Mouse (Mus musculus) limb, embryonic 10.5 days (tissue): ENCODE data around the gene Znrd1as. TPM values are rescaled to one million over a fixed set of nuclear protein-coding genes. Genes with fewer than 3 reads are reported as not detected.

Source experiments
- DNase-seq: peaks from one replicate; pipeline ENCODE4 v3.0.0-alpha.2; 2017; ENCODE audit warnings: low spot score
- H3K27ac ChIP-seq: fragments of 300-500 bp; sonication (generic); 2 replicates; pipeline ENCODE4 v1.5.1; 2016; ENCODE audit warnings: mild to moderate bottlenecking
- H3K27me3 ChIP-seq: fragments of 300-500 bp; sonication (generic); 2 replicates; pipeline ENCODE4 v1.6.1; 2016; ENCODE audit warnings: low read depth, mild to moderate bottlenecking; ENCODE audit not compliant: poor library complexity, severe bottlenecking
- H3K36me3 ChIP-seq: fragments of 300-500 bp; sonication (generic); 2 replicates; pipeline ENCODE4 v1.6.1; 2016; ENCODE audit warnings: mild to moderate bottlenecking, moderate library complexity
- H3K4me1 ChIP-seq: fragments of 300-500 bp; sonication (generic); 2 replicates; pipeline ENCODE4 v1.6.1; 2016
- H3K4me3 ChIP-seq: fragments of 300-500 bp; sonication (generic); 2 replicates; pipeline ENCODE4 v1.5.1; 2016; ENCODE audit warnings: mild to moderate bottlenecking, moderate library complexity
- H3K9me3 ChIP-seq: fragments of 300-500 bp; sonication (generic); replicated peaks from 2 replicates; pipeline ENCODE4 v1.6.1; 2016; ENCODE audit warnings: mild to moderate bottlenecking
- WGBS: fragments of 180-500 bp; shearing (Covaris S2); methylation state at CpG from one replicate; pipeline ENCODE4 v1.1.7; 2016; 5-methylcytosine and 5-hydroxymethylcytosine counted together
- polyA plus RNA-seq: library from polyadenylated mRNA; unstranded; fragments of >200 nt; fragmentation: Nextera tagmentation; extraction: Ambion mirVana; gene quantifications from 2 replicates; pipeline ENCODE4 v1.2.1, GENCODE M21; 2016

Gene Znrd1as
- polyA plus RNA-seq, 1 experiment from 2014 or later: 9.5 TPM

- Histone ChIP-seq H3K4me3 (no peak overlapping the region), H3K27ac (no peak overlapping the region), H3K9me3 (no peaks in the 10 kb centered on the region), H3K36me3 (no peaks in the 10 kb centered on the region), H3K4me1 (peaks cover 8% of the 10 kb centered on the region), H3K27me3 (peaks cover 35% of the 10 kb centered on the region)
- 87% methylated on average over 2 of the region's 2 CpGs for WGBS
- no peak for DNase-seq
Measured at GRCm38 (mm10) chr17:36938056-36938455, 20.3 kb upstream of the Znrd1as start.

- H3K9me3 ChIP-seq: no peaks in the 10 kb centered on the region
- H3K36me3 ChIP-seq: no peaks in the 10 kb centered on the region
- DNase-seq: no peak
- H3K4me1 ChIP-seq: peaks cover 33% of the 10 kb centered on the region
- peak overlapping the region; percentile 54 for H3K4me3 ChIP-seq
- 56% methylated on average over 10 of the region's 10 CpGs for WGBS
- H3K27me3 ChIP-seq: peaks cover 76% of the 10 kb centered on the region
- H3K27ac ChIP-seq: no peak overlapping the region
Measured at GRCm38 (mm10) chr17:36942391-36942790, 16.0 kb upstream of the Znrd1as start.

DNA sequence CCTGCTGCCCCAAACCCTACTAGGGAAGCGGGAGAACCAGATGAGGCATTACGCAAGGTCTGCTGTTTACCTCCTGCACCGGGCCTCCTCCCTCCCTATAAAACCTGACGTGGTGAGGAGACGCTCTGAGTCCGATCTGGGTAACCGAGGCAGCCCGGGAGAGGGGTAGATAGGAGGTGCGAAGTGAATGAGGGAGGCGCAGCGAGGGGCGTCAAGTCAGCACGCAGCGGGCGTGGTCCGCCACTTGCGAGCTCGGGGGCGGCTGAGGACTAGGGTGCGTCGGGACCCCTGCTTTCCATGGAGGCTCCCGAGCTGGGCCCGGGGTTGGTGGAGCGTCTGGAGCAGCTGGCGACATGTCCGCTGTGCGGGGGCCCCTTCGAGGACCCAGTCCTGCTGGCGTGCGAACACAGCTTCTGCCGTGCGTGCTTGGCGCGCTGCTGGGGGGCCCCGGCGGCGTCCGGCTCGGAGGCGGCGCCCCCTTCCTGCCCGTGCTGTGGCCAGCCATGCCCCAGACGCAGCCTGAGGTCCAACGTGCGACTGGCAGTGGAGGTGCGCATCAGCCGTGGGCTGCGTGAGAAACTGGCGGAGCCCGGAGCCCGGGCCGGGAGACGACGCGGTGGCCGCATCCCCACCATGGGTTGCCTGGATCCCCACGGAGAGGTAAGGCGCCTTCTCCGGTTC, 15.5 kb upstream of the Znrd1as start, which contains the start of gene Rnf39:
Rnf39 (plus strand) TSS at position 128 of the 681 bp plus-strand sequence.
- Histone ChIP-seq H3K36me3 (no peaks in the 10 kb centered on the region), H3K9me3 (no peaks in the 10 kb centered on the region), H3K4me3 (peak within 1 kb of the TSS; percentile 54), H3K27me3 (peaks cover 79% of the 10 kb centered on the region), H3K27ac (peak within 1 kb of the TSS; percentile 54), H3K4me1 (peaks cover 37% of the 10 kb centered on the region)
- WGBS: 1% methylated on average over 58 of the region's 59 CpGs
- peak; percentile 52 for DNase-seq

- H3K4me1 ChIP-seq: peaks cover 37% of the 10 kb centered on the region
- no peak overlapping the region for H3K27ac ChIP-seq
- H3K36me3 ChIP-seq: peaks cover 6% of the 10 kb centered on the region
- H3K27me3 ChIP-seq: peaks cover 84% of the 10 kb centered on the region
- no peaks in the 10 kb centered on the region for H3K9me3 ChIP-seq
- peak overlapping the region; percentile 54 for H3K4me3 ChIP-seq
- WGBS: 18% methylated on average over 5 of the region's 5 CpGs
- DNase-seq: no peak
Measured at GRCm38 (mm10) chr17:36943691-36944090, 14.7 kb upstream of the Znrd1as start.

GRCm38 (mm10) chr17:36944121-36944775, 14.1 kb upstream of the Znrd1as start:
- peaks cover 37% of the 10 kb centered on the region for H3K4me1 ChIP-seq
- DNase-seq: peak; percentile 51
- 0 out of 2 replicates have a peak overlapping the region, but pooled peaks have one; percentile 54 for H3K4me3 ChIP-seq
- WGBS: 5% methylated on average over 9 of the region's 9 CpGs
- no peaks in the 10 kb centered on the region for H3K9me3 ChIP-seq
- peaks cover 11% of the 10 kb centered on the region for H3K36me3 ChIP-seq
- no peak overlapping the region for H3K27ac ChIP-seq
- peaks cover 80% of the 10 kb centered on the region for H3K27me3 ChIP-seq

DNA sequence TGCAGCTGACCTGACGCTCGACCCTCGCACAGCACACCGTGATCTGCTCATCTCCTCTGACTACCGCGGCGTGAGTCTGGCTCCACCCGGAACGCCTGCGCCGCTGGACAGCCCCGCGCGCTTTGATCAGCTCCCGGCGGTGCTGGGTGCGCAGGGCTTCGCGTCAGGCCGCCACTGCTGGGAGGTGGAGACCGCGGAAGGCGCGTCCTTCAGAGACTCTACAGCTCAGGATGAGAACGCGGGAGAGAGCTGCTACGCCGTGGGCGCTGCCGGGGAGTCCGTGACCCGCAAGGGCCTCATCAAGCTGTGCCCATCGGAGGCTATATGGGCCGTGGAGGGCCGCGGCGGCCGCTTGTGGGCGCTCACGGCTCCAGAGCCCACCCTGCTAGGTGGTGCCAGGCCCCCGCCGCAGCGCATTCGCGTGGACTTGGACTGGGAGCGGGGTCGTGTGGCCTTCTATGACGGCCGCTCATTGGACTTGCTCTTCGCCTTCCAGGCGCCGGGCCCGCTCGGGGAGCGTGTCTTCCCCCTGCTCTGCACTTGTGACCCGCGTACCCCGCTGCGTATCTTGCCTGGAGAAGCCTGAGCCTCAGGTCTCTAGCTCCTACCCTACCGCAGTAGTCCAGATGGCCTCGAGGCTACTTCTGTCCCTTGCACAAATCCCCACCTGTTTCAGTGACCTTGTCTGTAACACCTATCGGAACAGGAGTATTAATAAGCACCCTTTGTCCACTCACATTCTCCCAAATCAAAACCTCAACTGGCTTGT, 11.2 kb upstream of the Znrd1as start:
- Histone ChIP-seq H3K4me1 (peaks cover 49% of the 10 kb centered on the region), H3K4me3 (peak overlapping the region; percentile 60), H3K27ac (peak overlapping the region; percentile 77), H3K9me3 (no peaks in the 10 kb centered on the region), H3K36me3 (peaks cover 16% of the 10 kb centered on the region), H3K27me3 (peaks cover 57% of the 10 kb centered on the region)
- DNase-seq: peak; percentile 75
- 2% methylated on average over 62 of the region's 62 CpGs for WGBS

DNA sequence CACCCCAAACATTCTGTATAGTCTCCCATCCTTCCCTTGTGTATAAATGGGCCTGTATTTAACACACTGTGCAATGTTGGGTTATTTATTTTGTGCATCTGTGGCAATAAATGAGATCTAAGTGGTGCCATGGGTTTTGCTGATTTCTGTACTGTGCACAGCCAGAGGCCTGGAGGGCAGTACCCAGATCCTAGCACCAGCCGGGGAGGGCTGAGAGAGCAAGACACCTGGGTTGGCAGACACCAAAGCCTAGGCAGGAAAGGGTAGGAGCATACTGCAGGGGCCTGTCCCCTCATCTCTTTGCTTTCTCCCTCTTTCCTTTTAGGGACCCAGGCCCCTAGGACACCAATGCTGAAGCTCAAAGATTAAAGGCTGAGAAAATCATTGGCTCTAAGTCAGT, 10.1 kb upstream of the Znrd1as start:
- no peak for DNase-seq
- Histone ChIP-seq H3K27me3 (peaks cover 47% of the 10 kb centered on the region), H3K36me3 (peaks cover 19% of the 10 kb centered on the region), H3K4me1 (peaks cover 38% of the 10 kb centered on the region), H3K4me3 (no peak overlapping the region), H3K27ac (no peak overlapping the region), H3K9me3 (no peaks in the 10 kb centered on the region)
- 88% methylated on average over 1 of the region's 1 CpGs for WGBS

GRCm38 (mm10) chr17:36949265-36949664, 9.1 kb upstream of the Znrd1as start:
- WGBS: 94% methylated on average over 8 of the region's 8 CpGs
- Histone ChIP-seq H3K9me3 (no peaks in the 10 kb centered on the region), H3K4me3 (no peak overlapping the region), H3K27ac (no peak overlapping the region), H3K36me3 (peaks cover 24% of the 10 kb centered on the region), H3K4me1 (peaks cover 28% of the 10 kb centered on the region), H3K27me3 (peaks cover 37% of the 10 kb centered on the region)
- no peak for DNase-seq

- Histone ChIP-seq H3K27ac (peak within 1 kb of the TSS; percentile 85), H3K4me1 (peaks cover 25% of the 10 kb centered on the region), H3K4me3 (peak within 1 kb of the TSS; percentile 72), H3K9me3 (no peaks in the 10 kb centered on the region), H3K36me3 (peaks cover 39% of the 10 kb centered on the region), H3K27me3 (peaks cover 17% of the 10 kb centered on the region)
- WGBS: 3% methylated on average over 36 of the region's 36 CpGs
- DNase-seq: peak; percentile 97
Measured at GRCm38 (mm10) chr17:36950981-36951947, 7.1 kb upstream of the Znrd1as start, which contains the start of gene Ppp1r11. TSS of gene Ppp1r11 (minus strand) at chr17:36951741.

DNA sequence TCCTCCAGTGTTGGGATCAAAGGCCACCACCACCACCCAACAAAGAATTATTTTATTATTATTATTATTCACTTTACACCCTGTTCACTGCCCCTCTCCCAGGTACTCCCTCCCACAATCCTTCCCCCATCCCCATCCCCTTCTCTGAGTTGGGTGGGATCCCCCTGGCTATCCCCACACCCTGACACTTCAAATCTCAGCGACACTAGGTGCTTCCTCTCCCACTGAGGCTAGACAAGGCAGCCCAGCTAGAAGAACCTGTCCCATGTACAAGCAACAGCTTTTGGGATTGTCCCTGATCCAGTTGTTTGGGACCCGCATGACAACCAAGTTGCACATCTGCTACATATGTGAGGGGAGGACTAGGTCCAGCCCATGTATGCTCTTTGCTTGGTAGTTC, 5.8 kb upstream of the Znrd1as start:
- WGBS: 91% methylated on average over 2 of the region's 2 CpGs
- Histone ChIP-seq H3K4me3 (no peak overlapping the region), H3K9me3 (no peaks in the 10 kb centered on the region), H3K27ac (no peak overlapping the region), H3K4me1 (peaks cover 17% of the 10 kb centered on the region), H3K36me3 (peaks cover 45% of the 10 kb centered on the region), H3K27me3 (peaks cover 8% of the 10 kb centered on the region; the same call in 1 of the 2 replicates)
- no peak for DNase-seq

DNA sequence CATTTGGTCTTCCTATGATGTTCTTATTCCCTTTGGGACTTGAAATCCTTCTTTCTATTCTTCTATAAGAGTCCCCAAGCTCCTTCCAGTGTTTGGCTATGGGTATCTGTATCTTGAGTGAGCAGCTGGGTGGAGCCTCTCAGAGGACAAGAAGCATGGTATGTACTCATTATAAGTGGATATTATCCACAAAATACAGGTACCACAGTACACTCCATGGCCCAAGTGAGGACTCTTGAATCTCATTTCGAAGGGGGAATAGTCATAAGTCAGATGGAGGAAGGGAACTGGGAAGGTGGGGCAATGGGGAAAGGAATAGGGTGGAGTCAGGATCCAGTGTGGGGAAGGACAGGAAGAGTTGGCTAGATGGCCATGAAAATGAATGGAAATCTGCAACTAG, 5.3 kb upstream of the Znrd1as start:
- DNase-seq: no peak
- Histone ChIP-seq H3K27ac (no peak overlapping the region), H3K36me3 (peaks cover 45% of the 10 kb centered on the region), H3K4me1 (peaks cover 17% of the 10 kb centered on the region), H3K27me3 (peaks cover 4% of the 10 kb centered on the region; the same call in 1 of the 2 replicates), H3K4me3 (no peak overlapping the region), H3K9me3 (no peaks in the 10 kb centered on the region)
- 89% methylated on average over 1 of the region's 1 CpGs for WGBS

DNA sequence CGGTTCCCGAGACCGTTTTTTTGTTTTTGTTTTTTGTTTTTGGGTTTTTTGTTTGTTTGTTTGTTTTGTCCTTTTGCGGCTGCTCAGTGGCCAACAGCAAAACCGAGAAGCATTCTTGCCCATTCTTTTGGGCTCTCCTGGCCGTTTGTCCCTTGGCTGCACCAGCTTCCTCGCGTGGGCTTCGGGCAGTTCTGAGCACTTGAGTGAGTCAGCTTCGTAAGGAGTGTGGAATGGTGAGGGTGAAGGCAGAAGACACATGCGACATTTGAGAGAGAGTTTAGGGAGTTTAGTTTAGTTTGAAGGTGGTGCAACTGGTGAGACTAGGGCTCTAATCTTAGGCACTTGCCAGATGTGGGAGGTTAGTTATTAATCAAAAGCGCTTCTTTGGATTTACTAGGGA, 492 bp downstream of the Znrd1as start:
- Histone ChIP-seq H3K4me3 (peak overlapping the region; percentile 81), H3K9me3 (no peaks in the 10 kb centered on the region), H3K27ac (peak overlapping the region; percentile 90), H3K4me1 (peaks cover 12% of the 10 kb centered on the region), H3K36me3 (peaks cover 23% of the 10 kb centered on the region), H3K27me3 (no peaks in the 10 kb centered on the region)
- DNase-seq: no peak
- WGBS: 13% methylated on average over 12 of the region's 12 CpGs
